Mouse (Mus musculus): ENCODE results near the gene Hes5.

The Hes5 gene

GRCm38 (mm10) chr4:154964581-154965235, 4.0 kb downstream of the Hes5 start:
- no peak for DNase-seq (ENCODE audit: low spot score in 2 of 2)

- DNase-seq (ENCODE audit: low spot score in 2 of 2), result peak; percentile 68 to 69
Measured at GRCm38 (mm10) chr4:154965856-154966255, 5.1 kb downstream of the Hes5 start.

- no peak for DNase-seq (ENCODE audit: low spot score in 2 of 2)
Measured at GRCm38 (mm10) chr4:154967173-154967572, 6.5 kb downstream of the Hes5 start.

- DNase-seq (ENCODE audit: low spot score in 2 of 2), result no peak
Measured at GRCm38 (mm10) chr4:154972546-154972945, 11.8 kb downstream of the Hes5 start.

- peak; percentile 59 to 62 for DNase-seq (ENCODE audit: low spot score in 2 of 2)
Measured at GRCm38 (mm10) chr4:154974163-154974611, 13.5 kb downstream of the Hes5 start.

GRCm38 (mm10) chr4:154980110-154980509, 19.4 kb downstream of the Hes5 start:
- DNase-seq (ENCODE audit: low spot score in 2 of 2), result no peak

GRCm38 (mm10) chr4:154981076-154981475, 20.4 kb downstream of the Hes5 start:
- DNase-seq (ENCODE audit: low spot score in 2 of 2), result no peak

- DNase-seq (ENCODE audit: low spot score in 2 of 2), result no peak
Measured at GRCm38 (mm10) chr4:154981530-154981929, 20.8 kb downstream of the Hes5 start.

- DNase-seq (ENCODE audit: low spot score in 2 of 2), result no peak
Measured at GRCm38 (mm10) chr4:154982247-154983120, 21.8 kb downstream of the Hes5 start.

- no peak for DNase-seq (ENCODE audit: low spot score in 2 of 2)
Measured at GRCm38 (mm10) chr4:154983767-154984166, 23.0 kb downstream of the Hes5 start.

- no peak for DNase-seq (ENCODE audit: low spot score in 2 of 2)
Measured at GRCm38 (mm10) chr4:154985151-154985777, 24.5 kb downstream of the Hes5 start.

GRCm38 (mm10) chr4:154986096-154986495, 25.4 kb downstream of the Hes5 start:
- peak; percentile 51 to 60 for DNase-seq (ENCODE audit: low spot score in 2 of 2)

- DNase-seq (ENCODE audit: low spot score in 2 of 2), result no peak
Measured at GRCm38 (mm10) chr4:154986750-154987149, 26.0 kb downstream of the Hes5 start.

- no peak for DNase-seq (ENCODE audit: low spot score in 2 of 2)
Measured at GRCm38 (mm10) chr4:154994876-154995275, 34.2 kb downstream of the Hes5 start.

- peak in 1 of 2 experiments; percentile 24 for DNase-seq (ENCODE audit: low spot score in 2 of 2)
Measured at GRCm38 (mm10) chr4:154996572-154997154, 35.9 kb downstream of the Hes5 start.

GRCm38 (mm10) chr4:154999379-154999778, 38.7 kb downstream of the Hes5 start:
- no peak for DNase-seq (ENCODE audit: low spot score in 2 of 2)

GRCm38 (mm10) chr4:155005278-155005677, 44.6 kb downstream of the Hes5 start:
- no peak for DNase-seq (ENCODE audit: low spot score in 2 of 2)

GRCm38 (mm10) chr4:155006296-155006695, 45.6 kb downstream of the Hes5 start:
- no peak for DNase-seq (ENCODE audit: low spot score in 2 of 2)

GRCm38 (mm10) chr4:155007641-155008040, 46.9 kb downstream of the Hes5 start:
- no peak for DNase-seq (ENCODE audit: low spot score in 2 of 2)

- DNase-seq (ENCODE audit: low spot score in 2 of 2), result no peak
Measured at GRCm38 (mm10) chr4:155008075-155008474, 47.4 kb downstream of the Hes5 start.

- DNase-seq (ENCODE audit: low spot score in 2 of 2), result no peak
Measured at GRCm38 (mm10) chr4:155009216-155009615, 48.5 kb downstream of the Hes5 start.

- peak; percentile 8 to 18 for DNase-seq (ENCODE audit: low spot score in 2 of 2)
Measured at GRCm38 (mm10) chr4:155010870-155011269, 50.1 kb downstream of the Hes5 start.

Data from heart, adult 9 months (tissue).